ENCODE assay signal across 17 mouse cellular contexts in the genomic region with DNA sequence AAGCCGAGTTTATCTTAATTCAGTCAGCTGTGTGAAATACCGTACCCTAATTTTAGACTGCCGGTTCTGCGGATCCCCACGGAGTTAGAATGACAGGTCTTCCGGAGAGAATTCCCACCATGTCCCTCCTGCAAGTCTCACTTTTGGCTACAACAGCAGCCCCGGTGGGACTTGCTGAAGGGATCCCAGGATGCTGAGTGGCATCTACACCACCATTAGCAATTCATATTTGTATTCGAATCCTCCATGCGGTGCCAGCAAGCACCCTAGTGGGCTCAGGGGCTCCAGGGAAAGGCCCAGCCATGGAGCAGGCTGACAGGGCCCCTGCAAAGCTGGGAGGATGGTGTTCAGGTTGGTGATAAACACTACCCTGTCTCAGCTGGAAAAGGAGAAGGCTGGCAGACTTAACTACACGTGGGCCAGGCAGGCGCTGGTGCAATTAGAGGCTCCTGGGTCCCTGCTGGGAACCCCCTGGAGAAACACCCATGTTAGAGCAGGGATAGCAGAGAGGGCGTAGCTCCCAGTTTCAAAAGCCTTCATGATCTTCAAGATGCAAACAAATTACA.
DNase-seq lines count a peak whose midpoint lies in the region; ATAC-seq and TF ChIP-seq lines count a peak whose summit lies in the region.
"Had no signal": no experiment of that assay in that cellular context is flagged by ENCODE, and none has a peak within 500 bp of the region (broad histone marks: within the 10 kb centered on the region; RNA-seq: fewer than 3 reads in every experiment).

No protein-coding gene starts in this region.

- H3K36me3 ChIP-seq in embryonic facial prominence, embryonic 15.5 days, result no peaks in the 10 kb centered on the region
- H3K36me3 ChIP-seq in hindbrain, postnatal 0 days (ENCODE audit: insufficient read depth, low read length), result no peaks in the 10 kb centered on the region
- no peaks in the 10 kb centered on the region for H3K36me3 ChIP-seq in liver, postnatal 0 days (replicated peaks; ENCODE audit: insufficient read depth, low read length)
- H3K36me3 ChIP-seq: kidney, embryonic 15.5 days; liver, embryonic 15.5 days had no signal

- WGBS in embryonic facial prominence, embryonic 15.5 days, result 69% methylated on average over 12 of the region's 12 CpGs
- WGBS in hindbrain, postnatal 0 days, result 40% methylated on average over 12 of the region's 12 CpGs
- WGBS in liver, postnatal 0 days (ENCODE audit: insufficient replicate concordance), result 75% methylated on average over 12 of the region's 12 CpGs

- H3K9ac ChIP-seq in embryonic facial prominence, embryonic 15.5 days, result no peak overlapping the region
- H3K9ac ChIP-seq in hindbrain, postnatal 0 days (replicated peaks; ENCODE audit: low read length), result no peak overlapping the region
- no peak overlapping the region for H3K9ac ChIP-seq in liver, postnatal 0 days (replicated peaks)
- H3K9ac ChIP-seq: kidney, embryonic 15.5 days; limb, embryonic 13.5 days; liver, embryonic 15.5 days had no signal

- H3K27ac ChIP-seq in layer of hippocampus, adult 2 months, result peak overlapping the region; percentile 81
- no peak overlapping the region for H3K27ac ChIP-seq in embryonic facial prominence, embryonic 15.5 days (replicated peaks)
- 0 out of 2 replicates have a peak overlapping the region, but pooled peaks have one; percentile 6 for H3K27ac ChIP-seq in hindbrain, postnatal 0 days
- no peak overlapping the region for H3K27ac ChIP-seq in liver, postnatal 0 days (ENCODE audit: low read depth)
- H3K27ac ChIP-seq: kidney, embryonic 15.5 days; limb, embryonic 13.5 days; liver, embryonic 15.5 days had no signal

- H3K27me3 ChIP-seq in embryonic facial prominence, embryonic 15.5 days, result no peaks in the 10 kb centered on the region
- H3K27me3 ChIP-seq in hindbrain, postnatal 0 days (ENCODE audit: insufficient read depth, low read length), result no peaks in the 10 kb centered on the region
- H3K27me3 ChIP-seq in liver, postnatal 0 days (ENCODE audit: insufficient read depth, low read length), result no peaks in the 10 kb centered on the region
- H3K27me3 ChIP-seq: liver, embryonic 15.5 days had no signal

- no peaks in the 10 kb centered on the region for H3K9me3 ChIP-seq in embryonic facial prominence, embryonic 15.5 days (replicated peaks)
- H3K9me3 ChIP-seq in hindbrain, postnatal 0 days (ENCODE audit: low read length), result no peaks in the 10 kb centered on the region
- H3K9me3 ChIP-seq in liver, postnatal 0 days (ENCODE audit: low read length), result no peaks in the 10 kb centered on the region
- H3K9me3 ChIP-seq: kidney, embryonic 15.5 days; limb, embryonic 13.5 days; liver, embryonic 15.5 days had no signal

- TF ChIP-seq CTCF in layer of hippocampus, adult 2 months (conservative IDR thresholded peaks at IDR 0.05), result no peak
- TF ChIP-seq CTCF in brain, embryonic 14.5 days (IDR thresholded peaks at IDR 0.05; ENCODE audit: borderline replicate concordance, extremely low read depth, insufficient read depth, insufficient read length), result no peak
- TF ChIP-seq CTCF in hindbrain, postnatal 0 days (IDR thresholded peaks at IDR 0.05; ENCODE audit: low read depth), result no peak
- TF ChIP-seq CTCF in liver, postnatal 0 days (IDR thresholded peaks at IDR 0.05; ENCODE audit: low read depth), result no peak

- TF ChIP-seq POLR2A in brain, embryonic 14.5 days (IDR thresholded peaks at IDR 0.05; ENCODE audit: borderline replicate concordance, extremely low read depth, insufficient read depth, insufficient read length, poor library complexity, severe bottlenecking), result no peak

- no peak overlapping the region for H3K4me2 ChIP-seq in embryonic facial prominence, embryonic 15.5 days (replicated peaks)
- H3K4me2 ChIP-seq in hindbrain, postnatal 0 days (ENCODE audit: low read depth, low read length), result no peak overlapping the region
- H3K4me2 ChIP-seq in liver, postnatal 0 days (ENCODE audit: low read depth, low read length), result no peak overlapping the region
- H3K4me2 ChIP-seq: kidney, embryonic 15.5 days; limb, embryonic 13.5 days; liver, embryonic 15.5 days; midbrain, embryonic 11.5 days had no signal

- DNase-seq in layer of hippocampus, adult 2 months (ENCODE audit: low spot score in 2 of 2), result no peak
- no peak for DNase-seq in layer of hippocampus, adult 9-10 months (ENCODE audit: low spot score)
- DNase-seq in brain, embryonic 14.5 days (ENCODE audit: low read depth), result peak; percentile 52
- DNase-seq in hindbrain, postnatal 0 days (ENCODE audit: low spot score), result no peak
- no peak for DNase-seq in gastrocnemius, postnatal 36 days
- DNase-seq in liver, postnatal 0 days, result no peak
- DNase-seq: adrenal gland, adult 8-10 months; cerebellum, adult 8-10 months; heart, postnatal 10 days; lung, postnatal 36 days; right cerebral cortex, postnatal 4 days; thymus, adult 18-20 months had no signal

- TF ChIP-seq EP300 in liver, postnatal 0 days (IDR thresholded peaks at IDR 0.05; ENCODE audit: low read depth), result no peak

- ATAC-seq in embryonic facial prominence, embryonic 15.5 days (ENCODE audit: insufficient number of reproducible peaks, low FRiP score, low TSS enrichment, low read depth), result peak; percentile 77
- no peak for ATAC-seq in hindbrain, postnatal 0 days
- ATAC-seq in liver, postnatal 0 days, result no peak

- intact Hi-C loops in gastrocnemius, postnatal 36 days (cut with DNase I), result no loop called here

- no peaks in the 10 kb centered on the region for H3K4me1 ChIP-seq in embryonic facial prominence, embryonic 15.5 days
- peaks cover 14% of the 10 kb centered on the region; the same call in 1 of the 2 replicates for H3K4me1 ChIP-seq in hindbrain, postnatal 0 days (ENCODE audit: insufficient read depth, low read length)
- H3K4me1 ChIP-seq in liver, postnatal 0 days (ENCODE audit: insufficient read depth), result no peaks in the 10 kb centered on the region
- H3K4me1 ChIP-seq: kidney, embryonic 15.5 days; liver, embryonic 15.5 days had no signal

- H3K4me3 ChIP-seq in layer of hippocampus, adult 2 months, result no peak overlapping the region
- no peak overlapping the region for H3K4me3 ChIP-seq in embryonic facial prominence, embryonic 15.5 days (replicated peaks)
- no peak overlapping the region for H3K4me3 ChIP-seq in hindbrain, postnatal 0 days (ENCODE audit: low read length)
- no peak overlapping the region for H3K4me3 ChIP-seq in liver, postnatal 0 days (ENCODE audit: low read depth, low read length)
- H3K4me3 ChIP-seq: kidney, embryonic 15.5 days; limb, embryonic 13.5 days; liver, embryonic 15.5 days had no signal

Comparison
In these comparisons a context has a peak if more than half of its experiments do, and no peak if none do; other contexts are left out.
1. H3K27ac ChIP-seq: peak in layer of hippocampus, adult 2 months (single experiment) and hindbrain, postnatal 0 days (single experiment); none in embryonic facial prominence, embryonic 15.5 days (single experiment) and liver, postnatal 0 days (single experiment).